7 mouse cellular contexts compared by ENCODE assay signal in genomic region chr7:39655709-39656397, GRCm38 (mm10).
DNase-seq lines count a peak whose midpoint lies in the region; ATAC-seq and TF ChIP-seq lines count a peak whose summit lies in the region.

No protein-coding gene starts in this region.

- peak overlapping the region; percentile 75 for H3K27ac ChIP-seq in lung, postnatal 0 days (ENCODE audit: low read length)
- no peak overlapping the region for H3K27ac ChIP-seq in embryonic facial prominence, embryonic 11.5 days (replicated peaks; ENCODE audit: low read depth, low read length)

- no peak for TF ChIP-seq CTCF in lung, postnatal 0 days (IDR thresholded peaks at IDR 0.05)

- peak; percentile 12; the same call in 1 of the 2 replicates for ATAC-seq in lung, postnatal 0 days
- ATAC-seq in embryonic facial prominence, embryonic 11.5 days (replicated peaks; ENCODE audit: insufficient number of reproducible peaks, low FRiP score, low TSS enrichment, low read depth), result 0 out of 2 replicates have a peak, but pooled peaks have one; percentile 52
- peak; percentile 29 for ATAC-seq in inflammation-experienced regulatory T-cells, adult 6 months

- H3K4me3 ChIP-seq in lung, postnatal 0 days (ENCODE audit: low read depth, low read length), result peak overlapping the region; percentile 38
- peak overlapping the region; percentile 30 for H3K4me3 ChIP-seq in embryonic facial prominence, embryonic 11.5 days (ENCODE audit: low read depth, low read length)

- TF ChIP-seq EP300 in lung, postnatal 0 days (IDR thresholded peaks at IDR 0.05), result no peak

- peak overlapping the region; percentile 50 for H3K4me2 ChIP-seq in lung, postnatal 0 days (replicated peaks; ENCODE audit: low read depth, low read length)
- peak overlapping the region; percentile 43 for H3K4me2 ChIP-seq in embryonic facial prominence, embryonic 11.5 days (ENCODE audit: low read depth, low read length)

- H3K4me1 ChIP-seq in lung, postnatal 0 days (ENCODE audit: insufficient read depth, low read depth, low read length), result no peaks in the 10 kb centered on the region
- no peaks in the 10 kb centered on the region for H3K4me1 ChIP-seq in embryonic facial prominence, embryonic 11.5 days (ENCODE audit: control insufficient read depth, insufficient read depth, low read length)

- peak; percentile 24 for DNase-seq in lung, postnatal 0 days (ENCODE audit: low spot score)
- no peak for DNase-seq in lung, postnatal 14 days
- DNase-seq in embryonic facial prominence, embryonic 11.5 days (ENCODE audit: low spot score), result peak; percentile 5
- DNase-seq in naive thymus-derived CD4-positive, alpha-beta T cell, adult 2 months (ENCODE audit: low read depth), result peak; percentile 60
- DNase-seq in layer of hippocampus, postnatal 25 days (ENCODE audit: extremely low spot score in 1 of 2, low spot score in 1 of 2), result no peak
- no peak for DNase-seq in cerebellum, adult 8-10 months

- peak overlapping the region; percentile 29; the same call in 1 of the 2 replicates for H3K9ac ChIP-seq in lung, postnatal 0 days (replicated peaks; ENCODE audit: low read depth)
- peak overlapping the region; percentile 66 for H3K9ac ChIP-seq in embryonic facial prominence, embryonic 11.5 days (replicated peaks; ENCODE audit: low read length)

- whole genome bisulfite sequencing in lung, postnatal 0 days, result 31% methylated on average over 13 of the region's 13 CpGs
- 39% methylated on average over 13 of the region's 13 CpGs for WGBS in embryonic facial prominence, embryonic 11.5 days

- H3K36me3 ChIP-seq in lung, postnatal 0 days (ENCODE audit: insufficient read depth, low read length), result no peaks in the 10 kb centered on the region
- no peaks in the 10 kb centered on the region for H3K36me3 ChIP-seq in embryonic facial prominence, embryonic 11.5 days (replicated peaks; ENCODE audit: control insufficient read depth, insufficient read depth, low read depth, low read length)

- no peaks in the 10 kb centered on the region for H3K27me3 ChIP-seq in lung, postnatal 0 days (replicated peaks; ENCODE audit: insufficient read depth, low read length)
- no peaks in the 10 kb centered on the region for H3K27me3 ChIP-seq in embryonic facial prominence, embryonic 11.5 days (ENCODE audit: control insufficient read depth, insufficient read depth, low read length)

- H3K9me3 ChIP-seq in lung, postnatal 0 days (ENCODE audit: low read length), result no peaks in the 10 kb centered on the region
- H3K9me3 ChIP-seq in embryonic facial prominence, embryonic 11.5 days (replicated peaks; ENCODE audit: control insufficient read depth, low read length), result no peaks in the 10 kb centered on the region

Comparison
In these comparisons a context has a peak if more than half of its experiments do, and no peak if none do; other contexts are left out.
1. DNase-seq: peak in lung, postnatal 0 days (single experiment), embryonic facial prominence, embryonic 11.5 days (single experiment) and naive thymus-derived CD4-positive, alpha-beta T cell, adult 2 months (single experiment); none in lung, postnatal 14 days (single experiment), layer of hippocampus, postnatal 25 days (0 of 2) and cerebellum, adult 8-10 months (single experiment).
2. Peak in every context shown above with its lines, with median percentiles within 50 percentile points of each other: ATAC-seq.